Mouse (Mus musculus): Measurements from ENCODE around the gene Mosmo.
"Not testable (repeated sequence)": the region's sequence is repeated elsewhere in the genome, so short reads cannot be mapped to it uniquely, and the experiment has no call there.

Mosmo gene

GRCm38 (mm10) chr7:120703888-120704287, 26.5 kb downstream of the Mosmo start:
- DNase-seq (ENCODE audit: low spot score): no peak

- DNase-seq (ENCODE audit: low spot score): no peak
These were observed 34.7 kb downstream of the Mosmo start for GRCm38 (mm10) chr7:120712071-120712470.

- no peak for DNase-seq (ENCODE audit: low spot score)
These were observed 35.8 kb downstream of the Mosmo start for GRCm38 (mm10) chr7:120713225-120713624.

- DNase-seq (ENCODE audit: low spot score): not testable (repeated sequence)
These were observed 36.5 kb downstream of the Mosmo start for GRCm38 (mm10) chr7:120713951-120714350.

- no peak for DNase-seq (ENCODE audit: low spot score)
These were observed 39.8 kb downstream of the Mosmo start for GRCm38 (mm10) chr7:120717261-120717660.

GRCm38 (mm10) chr7:120721051-120721450, 43.6 kb downstream of the Mosmo start:
- DNase-seq (ENCODE audit: low spot score): no peak

GRCm38 (mm10) chr7:120721456-120721855, 44.0 kb downstream of the Mosmo start:
- no peak for DNase-seq (ENCODE audit: low spot score)

- no peak for DNase-seq (ENCODE audit: low spot score)
These were observed 44.6 kb downstream of the Mosmo start for GRCm38 (mm10) chr7:120722063-120722462.

GRCm38 (mm10) chr7:120722839-120723278, 45.4 kb downstream of the Mosmo start:
- DNase-seq (ENCODE audit: low spot score): no peak

- DNase-seq (ENCODE audit: low spot score): peak; percentile 55
These were observed 50.2 kb downstream of the Mosmo start for GRCm38 (mm10) chr7:120727581-120727980.

GRCm38 (mm10) chr7:120729635-120730034, 52.2 kb downstream of the Mosmo start:
- no peak for DNase-seq (ENCODE audit: low spot score)

GRCm38 (mm10) chr7:120732906-120733305, 55.5 kb downstream of the Mosmo start:
- DNase-seq (ENCODE audit: low spot score): no peak

- no peak for DNase-seq (ENCODE audit: low spot score)
These were observed 61.6 kb downstream of the Mosmo start, which contains the start of gene Vwa3a for GRCm38 (mm10) chr7:120739018-120739417. Gene Vwa3a (plus strand): TSS chr7:120739318.

GRCm38 (mm10) chr7:120739558-120740101, 62.2 kb downstream of the Mosmo start:
- no peak for DNase-seq (ENCODE audit: low spot score)

- no peak for DNase-seq (ENCODE audit: low spot score)
These were observed 66.2 kb downstream of the Mosmo start for GRCm38 (mm10) chr7:120743366-120744351.

GRCm38 (mm10) chr7:120744606-120745005, 67.2 kb downstream of the Mosmo start:
- DNase-seq (ENCODE audit: low spot score): no peak

- peak; percentile 71 for DNase-seq (ENCODE audit: low spot score)
These were observed 68.6 kb downstream of the Mosmo start for GRCm38 (mm10) chr7:120746029-120746428.

- no peak for DNase-seq (ENCODE audit: low spot score)
These were observed 69.4 kb downstream of the Mosmo start for GRCm38 (mm10) chr7:120746821-120747220.

GRCm38 (mm10) chr7:120748478-120748877, 71.1 kb downstream of the Mosmo start:
- no peak for DNase-seq (ENCODE audit: low spot score)

GRCm38 (mm10) chr7:120751330-120751729, 73.9 kb downstream of the Mosmo start:
- no peak for DNase-seq (ENCODE audit: low spot score)

GRCm38 (mm10) chr7:120751906-120752305, 74.5 kb downstream of the Mosmo start:
- no peak for DNase-seq (ENCODE audit: low spot score)

- peak; percentile 71 for DNase-seq (ENCODE audit: low spot score)
These were observed 77.3 kb downstream of the Mosmo start for GRCm38 (mm10) chr7:120754671-120755070.

GRCm38 (mm10) chr7:120767369-120767768, 90.0 kb downstream of the Mosmo start:
- no peak for DNase-seq (ENCODE audit: low spot score)

All from lung, postnatal 25 days (tissue).